Mouse (Mus musculus): ENCODE data around the gene Cracr2b. TPM values are rescaled to one million over a fixed set of nuclear protein-coding genes. Genes with fewer than 3 reads are reported as not detected.

The Cracr2b gene
- polyA plus RNA-seq, 1 experiment, result 14.9 TPM

- no peak overlapping the region for H3K4me3 ChIP-seq (ENCODE audit: control insufficient read depth, insufficient read depth, low read length)
- H3K4me1 ChIP-seq (replicated peaks; ENCODE audit: control insufficient read depth, insufficient read depth, low read length), result peaks cover 42% of the 10 kb centered on the region
- TF ChIP-seq POLR2A (IDR thresholded peaks at IDR 0.05; ENCODE audit: control insufficient read depth, extremely low read depth, insufficient read depth, low read length, poor library complexity) (no peak), CTCF (IDR thresholded peaks at IDR 0.05; ENCODE audit: borderline replicate concordance, control insufficient read depth, extremely low read depth, insufficient read depth, low read length, poor library complexity) (no peak)
- H3K36me3 ChIP-seq (ENCODE audit: control insufficient read depth, insufficient read depth, low read length), result 0 out of 2 replicates have a peak, but pooled peaks cover 3% of the 10 kb centered on the region
- no peaks in the 10 kb centered on the region for H3K27me3 ChIP-seq (ENCODE audit: control insufficient read depth, insufficient read depth, low read length)
- no peak for DNase-seq
- no peak overlapping the region for H3K27ac ChIP-seq (ENCODE audit: control insufficient read depth, insufficient read depth, low read length)
- 98% methylated on average over 1 of the region's 1 CpGs for WGBS
Measured at GRCm38 (mm10) chr7:141471236-141471635, 10.3 kb downstream of the Cracr2b start.

GRCm38 (mm10) chr7:141472226-141472625 is 11.3 kb downstream of the Cracr2b start:
- peaks cover 38% of the 10 kb centered on the region for H3K4me1 ChIP-seq (replicated peaks; ENCODE audit: control insufficient read depth, insufficient read depth, low read length)
- TF ChIP-seq POLR2A (IDR thresholded peaks at IDR 0.05; ENCODE audit: control insufficient read depth, extremely low read depth, insufficient read depth, low read length, poor library complexity) (no peak), CTCF (IDR thresholded peaks at IDR 0.05; ENCODE audit: borderline replicate concordance, control insufficient read depth, extremely low read depth, insufficient read depth, low read length, poor library complexity) (no peak)
- no peak for DNase-seq
- no peak overlapping the region for H3K4me3 ChIP-seq (ENCODE audit: control insufficient read depth, insufficient read depth, low read length)
- 94% methylated on average over 6 of the region's 6 CpGs for WGBS
- 0 out of 2 replicates have a peak, but pooled peaks cover 3% of the 10 kb centered on the region for H3K36me3 ChIP-seq (ENCODE audit: control insufficient read depth, insufficient read depth, low read length)
- H3K27me3 ChIP-seq (ENCODE audit: control insufficient read depth, insufficient read depth, low read length), result no peaks in the 10 kb centered on the region
- H3K27ac ChIP-seq (ENCODE audit: control insufficient read depth, insufficient read depth, low read length), result no peak overlapping the region

GRCm38 (mm10) chr7:141472763-141473162 is 11.9 kb downstream of the Cracr2b start:
- H3K4me1 ChIP-seq (replicated peaks; ENCODE audit: control insufficient read depth, insufficient read depth, low read length), result peaks cover 38% of the 10 kb centered on the region
- H3K4me3 ChIP-seq (ENCODE audit: control insufficient read depth, insufficient read depth, low read length), result no peak overlapping the region
- WGBS, result 93% methylated on average over 6 of the region's 6 CpGs
- no peak for TF ChIP-seq CTCF (IDR thresholded peaks at IDR 0.05; ENCODE audit: borderline replicate concordance, control insufficient read depth, extremely low read depth, insufficient read depth, low read length, poor library complexity)
- TF ChIP-seq POLR2A (IDR thresholded peaks at IDR 0.05; ENCODE audit: control insufficient read depth, extremely low read depth, insufficient read depth, low read length, poor library complexity), result no peak
- DNase-seq, result no peak
- H3K27ac ChIP-seq (ENCODE audit: control insufficient read depth, insufficient read depth, low read length), result no peak overlapping the region
- H3K27me3 ChIP-seq (ENCODE audit: control insufficient read depth, insufficient read depth, low read length), result no peaks in the 10 kb centered on the region
- 0 out of 2 replicates have a peak, but pooled peaks cover 3% of the 10 kb centered on the region for H3K36me3 ChIP-seq (ENCODE audit: control insufficient read depth, insufficient read depth, low read length)

- DNase-seq, result no peak
- peaks cover 32% of the 10 kb centered on the region for H3K4me1 ChIP-seq (replicated peaks; ENCODE audit: control insufficient read depth, insufficient read depth, low read length)
Measured at GRCm38 (mm10) chr7:141474160-141474559, 13.3 kb downstream of the Cracr2b start.

GRCm38 (mm10) chr7:141475011-141475804 is 14.3 kb downstream of the Cracr2b start, which contains the start of the genes Polr2l and Tspan4:
Gene Polr2l, minus strand, starts transcription at chr7:141475132.
Gene Tspan4, plus strand, starts transcription at chr7:141475240.
- peak within 1 kb of the TSS; percentile 70 for H3K4me3 ChIP-seq (ENCODE audit: control insufficient read depth, insufficient read depth, low read length)
- H3K36me3 ChIP-seq (ENCODE audit: control insufficient read depth, insufficient read depth, low read length), result 0 out of 2 replicates have a peak, but pooled peaks cover under 1% of the 10 kb centered on the region
- under 1% methylated on average over 87 of the region's 87 CpGs for WGBS
- peaks cover 31% of the 10 kb centered on the region for H3K4me1 ChIP-seq (replicated peaks; ENCODE audit: control insufficient read depth, insufficient read depth, low read length)
- H3K27me3 ChIP-seq (ENCODE audit: control insufficient read depth, insufficient read depth, low read length), result no peaks in the 10 kb centered on the region
- no peak within 1 kb of the TSS for H3K27ac ChIP-seq (ENCODE audit: control insufficient read depth, insufficient read depth, low read length)
- DNase-seq, result peak; percentile 81
- peak; percentile 62 for TF ChIP-seq POLR2A (IDR thresholded peaks at IDR 0.05; ENCODE audit: control insufficient read depth, extremely low read depth, insufficient read depth, low read length, poor library complexity)
- TF ChIP-seq CTCF (IDR thresholded peaks at IDR 0.05; ENCODE audit: borderline replicate concordance, control insufficient read depth, extremely low read depth, insufficient read depth, low read length, poor library complexity), result peak; percentile 48; the same call in 1 of the 2 replicates

More at GRCm38 (mm10) chr7:141474160-141474559, 13.3 kb downstream of the Cracr2b start:
- H3K27me3 ChIP-seq (ENCODE audit: control insufficient read depth, insufficient read depth, low read length), result no peaks in the 10 kb centered on the region
- H3K27ac ChIP-seq (ENCODE audit: control insufficient read depth, insufficient read depth, low read length), result no peak overlapping the region
- TF ChIP-seq CTCF (IDR thresholded peaks at IDR 0.05; ENCODE audit: borderline replicate concordance, control insufficient read depth, extremely low read depth, insufficient read depth, low read length, poor library complexity) (no peak), POLR2A (IDR thresholded peaks at IDR 0.05; ENCODE audit: control insufficient read depth, extremely low read depth, insufficient read depth, low read length, poor library complexity) (no peak)
- WGBS, result 8% methylated on average over 5 of the region's 5 CpGs
- H3K36me3 ChIP-seq (ENCODE audit: control insufficient read depth, insufficient read depth, low read length), result 0 out of 2 replicates have a peak, but pooled peaks cover 3% of the 10 kb centered on the region
- peak overlapping the region; percentile 70 for H3K4me3 ChIP-seq (ENCODE audit: control insufficient read depth, insufficient read depth, low read length)

GRCm38 (mm10) chr7:141475805-141476158 is 14.9 kb downstream of the Cracr2b start:
- WGBS, result 3% methylated on average over 12 of the region's 12 CpGs
- Histone ChIP-seq H3K27ac (ENCODE audit: control insufficient read depth, insufficient read depth, low read length) (no peak overlapping the region), H3K36me3 (ENCODE audit: control insufficient read depth, insufficient read depth, low read length) (no peaks in the 10 kb centered on the region), H3K4me1 (replicated peaks; ENCODE audit: control insufficient read depth, insufficient read depth, low read length) (peaks cover 31% of the 10 kb centered on the region), H3K4me3 (ENCODE audit: control insufficient read depth, insufficient read depth, low read length) (peak overlapping the region; percentile 70), H3K27me3 (ENCODE audit: control insufficient read depth, insufficient read depth, low read length) (no peaks in the 10 kb centered on the region)
- DNase-seq, result no peak
- TF ChIP-seq CTCF (IDR thresholded peaks at IDR 0.05; ENCODE audit: borderline replicate concordance, control insufficient read depth, extremely low read depth, insufficient read depth, low read length, poor library complexity) (no peak), POLR2A (IDR thresholded peaks at IDR 0.05; ENCODE audit: control insufficient read depth, extremely low read depth, insufficient read depth, low read length, poor library complexity) (no peak)
